In the genomic region with DNA sequence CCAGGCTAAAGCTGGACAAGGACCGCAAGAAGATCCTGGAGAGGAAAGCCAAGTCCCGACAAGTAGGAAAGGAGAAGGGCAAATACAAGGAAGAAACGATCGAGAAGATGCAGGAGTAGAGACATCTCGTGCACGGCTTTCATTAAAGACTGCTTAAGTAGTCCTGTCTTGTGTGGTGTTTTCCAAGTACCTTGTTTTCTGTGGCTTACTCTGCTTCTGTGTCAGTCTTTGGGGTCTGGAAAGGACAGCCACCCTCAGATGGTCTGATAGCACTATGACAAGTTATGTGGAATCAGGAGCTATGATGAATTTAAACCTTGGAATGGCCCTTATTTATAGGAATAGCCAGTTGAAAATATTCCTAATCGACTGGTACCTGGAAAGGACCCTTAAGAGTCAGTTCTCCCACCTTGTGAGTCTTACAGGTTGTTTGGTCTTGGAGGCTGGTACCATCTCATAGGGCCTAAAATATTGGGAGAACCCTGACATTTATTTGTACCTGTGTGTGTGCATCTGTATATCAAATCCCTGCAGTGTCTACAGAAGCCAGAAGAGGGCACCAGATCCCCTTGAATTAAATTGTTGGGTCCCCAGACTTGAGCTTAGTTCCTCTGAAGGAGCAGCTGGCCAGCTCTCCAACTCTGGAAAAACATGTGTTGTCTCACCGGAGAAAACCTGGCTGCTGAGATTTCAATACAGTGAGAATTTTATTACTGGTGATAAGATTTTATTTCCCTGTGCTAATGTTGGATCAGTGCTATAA, we compare ENCODE assay signal across 8 mouse cellular contexts. TPM values are rescaled to one million over a fixed set of nuclear protein-coding genes. Genes with fewer than 3 reads are reported as not detected.
DNase-seq lines count a peak whose midpoint lies in the region; ATAC-seq and TF ChIP-seq lines count a peak whose summit lies in the region.

No protein-coding gene starts in this region.

- peak; percentile 69 to 93 for DNase-seq in frontal cortex, adult 2 months (ENCODE audit: extremely low spot score in 1 of 2, low spot score in 1 of 2)
- peak; percentile 43 for DNase-seq in Patski (ENCODE audit: low read depth, low spot score)
- DNase-seq in cerebellum, postnatal 4 days (ENCODE audit: low spot score in 2 of 2) = peak; percentile 67 to 77
- DNase-seq in heart, postnatal 10 days = peak; percentile 87 to 91
- peak; percentile 74 to 83 for DNase-seq in layer of hippocampus, postnatal 14 days (ENCODE audit: low spot score in 2 of 2)
- peak; percentile 78 for DNase-seq in mesoderm, embryonic 11.5 days (ENCODE audit: low read depth, low spot score)
- DNase-seq in splenic B cell, adult 2 months (ENCODE audit: low read depth, low spot score) = peak; percentile 83

- in situ Hi-C loops in Patski (cut with MboI; ENCODE audit: low pct_unique_long_range_greater_than_20kb) = loop anchor here (5.0 kb wide), 2 partner anchors 38 to 68 kb away; no protein-coding TSS in a partner anchor

- no peak for ATAC-seq in frontal cortex, adult (ENCODE audit: low TSS enrichment)
- no peak for ATAC-seq in Patski

- H3K36me3 ChIP-seq in splenic B cell, adult 2 months (ENCODE audit: control insufficient read depth, insufficient read depth, low read length, poor library complexity, severe bottlenecking) = peaks cover 10% of the 10 kb centered on the region

- CTCF ChIA-PET in Patski (lab: Charles Lee) = interaction anchor here (0.6 to 4.7 kb wide), 13 partner anchors 9 to 125 kb away, joined by 3 to 34 read pairs (median 5); a partner anchor contains a TSS

- TF ChIP-seq CTCF in Patski (IDR thresholded peaks at IDR 0.05) = peak; percentile 77

- no peaks in the 10 kb centered on the region for H3K27me3 ChIP-seq in Patski
- no peaks in the 10 kb centered on the region for H3K27me3 ChIP-seq in splenic B cell, adult 2 months (ENCODE audit: control insufficient read depth, insufficient read depth, low read length, poor library complexity, severe bottlenecking)

- POLR2A ChIA-PET in Patski (lab: Charles Lee) = no interaction called here

- intact Hi-C loops in heart, postnatal 10 days (cut with DNase I) = loop anchor here (2.0 to 5.0 kb wide), 2 partner anchors 38 to 62 kb away; no protein-coding TSS in a partner anchor

RNA-seq across cellular contexts. Expression of a gene that starts 3.2 kb away (rescaled TPM):
- 1,561 and 1,707 TPM in 2 replicates for polyA plus RNA-seq in frontal cortex, adult 2 months (2012; rRNA removed)
- 909 TPM for polyA plus RNA-seq in Patski (2021)
- 100 to 1,000 TPM; 777 to 828 TPM for total RNA-seq in heart, postnatal 10 days (2021)
- total RNA-seq in layer of hippocampus, postnatal 14 days (2021) = 100 to 1,000 TPM; 611 to 652 TPM

RNA-seq across cellular contexts. Expression of a gene that starts 16.2 kb away (rescaled TPM):
- 0.02 TPM in 1 of 2 replicates, not detected in the other for polyA plus RNA-seq in frontal cortex, adult 2 months (2012; rRNA removed)
- not detected for polyA plus RNA-seq in Patski (2021)
- total RNA-seq in heart, postnatal 10 days (2021) = under 1 TPM; 0.10 to 0.17 TPM
- not detected for total RNA-seq in layer of hippocampus, postnatal 14 days (2021)

RNA-seq across cellular contexts. Expression of a gene that starts 22.3 kb away (rescaled TPM):
- polyA plus RNA-seq in frontal cortex, adult 2 months (2012; rRNA removed) = 0.48 and 0.82 TPM in 2 replicates
- polyA plus RNA-seq in Patski (2021) = not detected
- not detected for total RNA-seq in heart, postnatal 10 days (2021)
- total RNA-seq in layer of hippocampus, postnatal 14 days (2021) = under 1 TPM; 0.33 to 0.41 TPM

RNA-seq across cellular contexts. Expression of a gene that starts 32.9 kb away (rescaled TPM):
- 99.0 and 114 TPM in 2 replicates for polyA plus RNA-seq in frontal cortex, adult 2 months (2012; rRNA removed)
- polyA plus RNA-seq in Patski (2021) = 70.3 TPM
- 10 to 100 TPM; 67.3 to 70.9 TPM for total RNA-seq in heart, postnatal 10 days (2021)
- 10 to 100 TPM; 85.1 to 93.1 TPM for total RNA-seq in layer of hippocampus, postnatal 14 days (2021)

RNA-seq across cellular contexts. Expression of a gene that starts 52.7 kb away (rescaled TPM):
- polyA plus RNA-seq in frontal cortex, adult 2 months (2012; rRNA removed) = 17.6 and 23.9 TPM in 2 replicates
- 0.21 TPM for polyA plus RNA-seq in Patski (2021)
- total RNA-seq in heart, postnatal 10 days (2021) = 10 to 100 TPM; 43.2 to 49.6 TPM
- 1 to 10 TPM; 7.6 to 9.7 TPM for total RNA-seq in layer of hippocampus, postnatal 14 days (2021)
